Mouse (Mus musculus) heart, postnatal 10 days (tissue): ENCODE data around the gene Ptp4a2. TPM values are rescaled to one million over a fixed set of nuclear protein-coding genes. Genes with fewer than 3 reads are reported as not detected.
"Not testable (repeated sequence)": the region's sequence is repeated elsewhere in the genome, so short reads cannot be mapped to it uniquely, and the experiment has no call there.

Source experiments
- DNase-seq, 2 experiments: peaks; one replicate each; pipeline ENCODE4 v3.0.0; 2021
- intact Hi-C: fragments of 180-260 bp; cut with DNase I; formaldehyde crosslinking; loops from one replicate; pipeline ENCODE4 v1.15.1; 2025
- total RNA-seq, 2 experiments: library from RNA; stranded (reverse); gene quantifications; 2 replicates each; pipeline ENCODE4 v1.2.3; 2021

The Ptp4a2 gene
- total RNA-seq, 2 experiments from 2014 or later, result 243 to 271 TPM

- intact Hi-C loops, result loop anchor here (2.0 kb wide), 1 partner anchor 14 kb away; no protein-coding TSS in a partner anchor
These were observed 24.3 kb downstream of the Ptp4a2 start for GRCm38 (mm10) chr4:129835296-129835695.

GRCm38 (mm10) chr4:129839866-129840555 lies 29.0 kb downstream of the Ptp4a2 start:
- intact Hi-C loops, result loop anchor here (2.0 kb wide), 1 partner anchor 15 kb away; no protein-coding TSS in a partner anchor
- DNase-seq, result no peak

More at GRCm38 (mm10) chr4:129835296-129835695, 24.3 kb downstream of the Ptp4a2 start:
- DNase-seq, result no peak

GRCm38 (mm10) chr4:129846823-129847222 lies 35.8 kb downstream of the Ptp4a2 start:
- intact Hi-C loops, result loop anchor here (2.0 kb wide), 1 partner anchor 82 kb away; the partner anchor contains the start of gene Spocd1
- DNase-seq, result no peak

- intact Hi-C loops, result no loop called here
- no peak for DNase-seq
These were observed 39.5 kb downstream of the Ptp4a2 start for GRCm38 (mm10) chr4:129850491-129850890.

GRCm38 (mm10) chr4:129851861-129852260 lies 40.8 kb downstream of the Ptp4a2 start:
- intact Hi-C loops, result no loop called here
- DNase-seq, result no peak

GRCm38 (mm10) chr4:129853053-129853452 lies 42.0 kb downstream of the Ptp4a2 start:
- intact Hi-C loops, result no loop called here

GRCm38 (mm10) chr4:129853996-129854395 lies 43.0 kb downstream of the Ptp4a2 start:
- no peak for DNase-seq
- intact Hi-C loops, result loop anchor here (2.0 kb wide), 1 partner anchor 15 kb away; no protein-coding TSS in a partner anchor

More at GRCm38 (mm10) chr4:129853053-129853452, 42.0 kb downstream of the Ptp4a2 start:
- DNase-seq, result no peak

- DNase-seq, result no peak
- intact Hi-C loops, result loop anchor here (2.0 to 5.0 kb wide), 2 partner anchors 16 to 67 kb away; no protein-coding TSS in a partner anchor
These were observed 43.6 kb downstream of the Ptp4a2 start for GRCm38 (mm10) chr4:129854615-129855014.

GRCm38 (mm10) chr4:129855051-129855970 lies 44.3 kb downstream of the Ptp4a2 start:
- intact Hi-C loops, result loop anchor here (2.0 to 5.0 kb wide), 2 partner anchors 17 to 68 kb away; no protein-coding TSS in a partner anchor
- DNase-seq, result peak; percentile 12 to 19

GRCm38 (mm10) chr4:129860456-129860855 lies 49.4 kb downstream of the Ptp4a2 start:
- no peak for DNase-seq
- intact Hi-C loops, result no loop called here

GRCm38 (mm10) chr4:129861400-129861799 lies 50.4 kb downstream of the Ptp4a2 start:
- intact Hi-C loops, result no loop called here
- DNase-seq, result no peak

GRCm38 (mm10) chr4:129862357-129862756 lies 51.3 kb downstream of the Ptp4a2 start:
- intact Hi-C loops, result no loop called here
- no peak for DNase-seq

GRCm38 (mm10) chr4:129866171-129866570 lies 55.2 kb downstream of the Ptp4a2 start:
- DNase-seq, intact Hi-C loops: not testable (repeated sequence)

GRCm38 (mm10) chr4:129868211-129868610 lies 57.2 kb downstream of the Ptp4a2 start:
- intact Hi-C loops, result no loop called here
- DNase-seq, result no peak

- DNase-seq, result no peak
These were observed 59.5 kb downstream of the Ptp4a2 start for GRCm38 (mm10) chr4:129870483-129870882.

GRCm38 (mm10) chr4:129872376-129872922 lies 61.4 kb downstream of the Ptp4a2 start:
- DNase-seq, result peak; percentile 35 to 45
- intact Hi-C loops, result loop anchor here (2.0 kb wide), 1 partner anchor 50 kb away; no protein-coding TSS in a partner anchor

More at GRCm38 (mm10) chr4:129870483-129870882, 59.5 kb downstream of the Ptp4a2 start:
- intact Hi-C loops, result no loop called here

GRCm38 (mm10) chr4:129874805-129875204 lies 63.8 kb downstream of the Ptp4a2 start:
- no peak for DNase-seq
- intact Hi-C loops, result no loop called here

GRCm38 (mm10) chr4:129875406-129875805 lies 64.4 kb downstream of the Ptp4a2 start:
- DNase-seq, result no peak
- intact Hi-C loops, result no loop called here

- peak; percentile 81 to 83 for DNase-seq
- intact Hi-C loops, result loop anchor here (2.0 kb wide), 1 partner anchor 56 kb away; no protein-coding TSS in a partner anchor
These were observed 66.1 kb downstream of the Ptp4a2 start for GRCm38 (mm10) chr4:129876831-129877764.
